Mouse (Mus musculus): ENCODE measurements at regions not wholly inside any gene's neighbourhood (a gene's known extent, or its start where the extent isn't known, plus 50 kb on each side); places are given as distances from the start of the nearest gene placed in this dataset.

DNA sequence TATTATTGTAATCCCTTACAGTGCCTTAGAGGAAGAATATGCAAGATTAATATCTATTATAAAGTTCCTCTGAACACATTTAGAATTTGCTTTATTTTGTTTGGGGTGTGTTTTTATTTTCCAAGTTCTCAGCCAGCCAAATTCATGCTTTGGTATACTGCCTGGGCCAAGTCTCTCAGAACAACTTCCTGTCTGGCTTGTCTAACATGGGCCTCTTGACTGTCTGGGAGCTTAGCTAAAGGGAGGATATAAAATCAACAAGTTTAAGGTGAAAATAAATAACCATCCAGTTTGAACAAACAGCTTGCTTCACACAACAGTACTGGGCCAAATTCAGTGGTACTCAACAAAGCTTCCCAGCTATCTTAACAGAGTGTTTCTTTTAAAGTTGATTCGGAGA is 669.5 kb downstream of the Kcnj2 start:
- no peak for DNase-seq

DNA sequence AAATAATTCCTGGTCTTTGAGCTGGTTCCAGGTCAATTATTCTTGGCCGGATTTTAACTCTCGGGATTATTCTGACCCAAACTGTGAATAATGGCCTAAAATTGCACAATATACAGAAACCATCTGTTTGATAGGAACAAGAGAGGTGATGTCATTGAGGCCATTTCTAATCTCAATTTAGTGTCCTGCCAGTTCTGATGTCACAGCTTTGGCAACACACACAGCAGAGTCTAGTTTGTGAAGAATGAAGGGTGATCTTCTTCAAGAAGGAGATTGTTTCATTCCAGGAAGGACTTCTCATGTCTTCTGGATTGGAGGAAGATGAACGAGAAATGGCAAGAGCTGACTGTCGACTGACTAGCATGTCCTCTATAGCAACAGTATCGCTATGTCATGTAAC is 670.0 kb downstream of the Kcnj2 start:
- DNase-seq = no peak

DNA sequence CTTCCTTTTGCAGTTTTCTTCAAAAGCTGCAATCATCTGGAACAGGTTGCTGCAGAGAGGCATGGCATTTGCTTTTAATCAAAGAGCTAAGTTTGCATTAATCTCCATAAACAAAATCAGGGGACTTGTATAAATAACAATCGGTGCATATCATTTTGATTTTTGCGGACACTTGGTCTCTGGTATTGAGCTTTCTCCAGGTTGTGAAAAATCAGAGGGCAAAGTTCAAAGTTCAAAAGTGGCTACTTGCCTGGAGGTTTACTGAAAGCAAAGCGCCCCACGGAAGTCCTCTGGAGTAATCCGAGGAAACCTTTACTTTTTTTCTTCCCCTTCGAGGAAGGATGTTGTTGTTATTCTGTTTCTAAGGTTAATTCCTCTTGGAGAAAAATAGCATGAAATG is 677.4 kb downstream of the Kcnj2 start:
- no peak for DNase-seq

DNA sequence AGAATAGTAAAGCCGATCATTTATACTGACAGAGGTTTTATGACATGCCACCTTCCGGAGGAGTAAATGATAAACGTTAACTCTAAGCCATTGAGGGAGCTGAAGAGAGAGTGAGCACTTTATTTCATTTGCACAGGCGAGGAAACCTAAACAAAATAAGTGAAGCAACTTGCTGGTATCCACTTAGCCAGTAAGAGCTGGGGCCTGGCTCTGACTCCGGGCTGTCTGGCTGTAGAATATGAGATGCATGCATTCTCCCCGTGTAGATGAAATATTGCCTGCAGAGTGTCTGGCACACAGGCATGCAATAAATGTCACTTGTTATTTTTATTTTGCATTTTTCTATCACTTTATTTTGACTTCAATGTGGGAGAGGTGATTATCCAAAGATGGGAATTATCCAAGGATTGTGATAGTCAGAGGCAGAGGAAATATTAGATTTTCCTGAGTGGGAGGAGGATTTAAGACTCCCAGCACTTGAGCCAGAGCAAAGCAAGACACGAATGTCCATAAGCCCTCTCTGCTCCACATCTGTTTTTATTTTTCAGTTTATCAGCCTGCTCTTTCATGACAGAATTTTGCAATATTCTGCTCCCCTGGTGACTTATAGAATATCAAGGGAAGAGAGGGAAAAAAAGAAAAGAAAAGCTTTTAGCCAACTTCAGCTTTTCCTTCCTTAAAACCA is 681.4 kb downstream of the Kcnj2 start:
- DNase-seq = no peak

DNA sequence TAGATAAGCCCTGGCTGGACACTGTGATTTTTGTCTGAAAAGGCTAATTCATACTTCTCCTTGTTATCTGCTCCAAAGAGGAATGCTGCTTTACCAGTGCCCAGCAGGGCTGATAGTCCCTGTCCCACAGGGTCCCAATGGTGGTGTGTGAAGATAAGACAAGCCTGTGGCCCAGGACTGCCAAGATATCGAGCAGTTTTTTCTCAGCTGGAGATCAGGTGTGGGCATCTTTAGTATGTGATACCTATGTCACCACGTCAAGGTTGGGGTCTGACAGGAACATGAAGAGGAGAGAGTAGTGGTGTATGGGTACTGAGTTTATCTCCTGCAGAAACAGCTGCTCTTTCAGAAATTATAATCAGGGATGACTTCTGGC is 682.0 kb downstream of the Kcnj2 start:
- DNase-seq = no peak

DNA sequence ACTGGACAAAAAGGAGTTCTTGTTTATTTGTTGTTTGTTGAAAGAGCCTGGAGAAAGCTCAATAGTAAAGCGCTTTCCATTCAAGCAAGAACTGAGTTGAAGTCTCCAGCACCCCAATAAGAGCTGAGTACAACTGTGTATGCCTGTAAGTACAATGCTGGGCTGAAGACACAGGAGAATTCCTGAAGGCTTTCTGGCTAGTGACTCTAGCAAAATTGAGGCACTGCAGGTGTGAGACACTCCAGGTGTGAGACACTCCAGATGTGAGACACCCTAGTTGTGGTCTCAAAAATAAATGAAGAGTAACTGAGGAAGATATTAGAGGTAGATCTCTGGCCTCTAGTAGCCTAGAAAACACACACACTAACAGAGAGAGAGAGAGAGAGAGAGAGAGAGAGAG is 682.5 kb downstream of the Kcnj2 start:
- no peak for DNase-seq

DNA sequence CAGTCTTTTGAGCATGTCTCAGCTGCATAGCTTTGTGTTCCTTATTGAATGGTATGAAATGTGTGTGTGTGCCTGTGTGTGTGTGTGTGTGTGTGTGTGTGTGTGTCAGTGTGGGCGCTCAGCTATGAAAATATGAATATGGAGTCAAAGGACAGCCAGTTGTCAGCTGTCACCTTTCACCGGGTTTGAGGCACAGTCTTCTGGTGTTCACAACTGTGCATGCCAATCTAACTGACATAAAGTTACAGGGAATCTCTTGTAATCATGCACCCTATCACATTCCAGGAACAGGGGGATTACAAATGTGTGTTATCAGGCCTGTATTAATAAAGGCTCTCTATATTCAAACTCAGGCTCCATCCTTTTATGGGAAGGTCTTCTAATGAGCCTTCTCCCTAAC is 688.8 kb downstream of the Kcnj2 start:
- no peak for DNase-seq

DNA sequence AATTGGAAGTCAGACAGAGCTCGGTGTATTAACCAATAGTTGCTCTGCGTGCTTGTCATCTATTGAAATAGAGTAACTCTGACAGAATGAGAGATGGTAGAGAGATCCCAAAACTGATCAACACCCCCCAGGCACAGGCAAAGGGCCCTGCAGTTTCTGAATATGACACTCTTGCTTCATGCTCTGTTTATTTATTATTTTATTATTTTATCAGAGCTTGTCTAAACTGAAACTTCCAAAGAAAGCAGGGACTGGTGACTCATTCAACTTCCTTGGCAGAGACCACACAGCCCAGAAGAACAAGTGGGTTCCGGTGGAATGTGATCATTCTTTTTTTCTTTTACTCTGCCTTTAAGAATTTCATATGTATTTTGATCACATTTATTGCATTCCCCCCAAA is 697.1 kb downstream of the Kcnj2 start:
- DNase-seq = no peak

DNA sequence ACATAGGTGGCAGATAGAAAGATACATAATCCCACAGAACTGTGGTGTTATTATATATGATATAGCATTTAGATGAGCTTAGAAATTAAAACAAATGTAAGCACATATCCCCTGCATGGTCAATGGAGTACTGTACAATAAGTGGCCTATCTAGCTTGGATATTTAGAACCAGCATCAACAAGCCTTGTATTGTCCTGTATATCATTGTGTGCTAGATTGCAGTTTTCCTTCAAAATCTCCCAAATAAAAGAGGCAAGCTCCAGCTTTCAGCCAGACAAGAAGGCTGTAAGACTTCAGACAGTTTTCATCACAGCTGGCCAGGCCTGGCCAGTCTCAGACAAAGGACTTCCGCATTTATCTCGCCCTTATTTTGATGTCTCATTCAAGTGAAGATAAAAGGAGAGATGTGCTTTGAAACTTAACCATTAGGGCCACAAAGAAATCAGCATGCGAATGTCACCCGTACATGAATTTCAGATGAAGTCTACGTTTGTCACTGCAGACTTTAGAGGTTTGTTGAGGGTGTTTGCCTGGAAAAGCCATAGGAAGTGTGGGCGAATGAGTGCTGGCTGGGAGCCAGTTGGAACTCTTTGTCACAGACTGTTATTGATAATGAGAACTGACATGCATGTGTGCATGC is 700.5 kb downstream of the Kcnj2 start:
- no peak for DNase-seq

DNA sequence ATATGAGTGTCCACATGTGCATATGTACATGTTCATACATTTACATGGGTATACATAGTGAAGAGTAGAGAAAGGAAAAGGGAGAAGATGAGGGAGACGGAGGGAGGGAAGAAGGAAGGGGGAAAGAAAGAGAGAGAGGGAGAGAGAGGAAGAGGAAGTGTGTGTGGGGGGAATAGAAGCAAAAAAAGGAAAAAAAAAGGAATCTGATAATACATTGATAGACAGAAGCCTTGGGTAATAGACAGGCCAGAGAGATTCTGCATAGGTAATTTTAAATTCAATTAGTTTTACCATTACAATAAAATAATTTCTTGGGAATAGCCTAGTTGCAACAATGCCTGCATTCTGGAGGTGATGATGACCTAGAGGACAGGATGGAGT is 701.0 kb downstream of the Kcnj2 start:
- no peak for DNase-seq

DNA sequence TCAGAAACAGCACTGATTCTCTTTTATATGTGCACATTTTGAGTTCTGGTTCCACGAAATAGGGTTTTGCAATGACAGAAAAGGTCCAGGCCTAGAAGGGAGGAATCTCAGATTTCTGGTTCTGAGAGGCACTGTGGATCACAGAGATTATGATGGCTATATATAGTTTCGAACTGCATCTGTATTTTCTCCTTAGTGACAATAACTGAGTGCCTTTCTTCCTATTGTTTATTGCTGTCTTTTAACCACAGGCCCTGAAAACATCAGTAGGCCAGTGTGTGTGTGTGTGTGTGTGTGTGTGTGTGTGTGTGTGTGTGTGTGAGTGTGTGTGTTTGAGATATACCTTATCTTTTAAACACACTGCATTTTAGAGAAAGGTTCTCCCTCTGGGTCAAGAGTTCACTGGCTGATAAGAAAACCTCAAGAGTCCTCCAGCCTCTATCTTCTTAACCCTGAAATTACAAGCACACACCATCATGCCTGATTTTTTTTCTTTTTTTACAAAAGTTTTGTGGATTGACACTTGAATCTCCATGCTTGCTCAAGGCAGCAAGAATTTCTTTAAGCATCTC is 708.2 kb downstream of the Kcnj2 start:
- DNase-seq = no peak

DNA sequence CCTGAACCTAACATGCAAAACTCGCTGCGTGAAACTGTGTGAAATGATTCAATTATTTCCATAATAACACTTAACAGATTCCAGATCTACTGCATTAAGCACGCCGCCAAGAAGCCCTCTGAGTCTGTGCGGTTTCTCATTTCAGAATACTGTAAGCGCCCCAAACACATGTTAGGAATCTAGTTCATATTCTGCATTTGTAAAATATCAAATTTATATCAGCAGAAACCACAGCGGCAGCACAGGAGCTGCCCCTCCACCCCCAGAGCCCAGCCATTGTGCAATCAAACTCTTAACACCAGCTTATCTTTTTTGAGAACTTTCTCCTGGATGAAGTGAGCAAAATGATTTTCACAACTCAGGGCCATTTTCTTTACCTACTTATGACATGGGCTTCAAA is 715.4 kb downstream of the Kcnj2 start:
- no peak for DNase-seq

DNA sequence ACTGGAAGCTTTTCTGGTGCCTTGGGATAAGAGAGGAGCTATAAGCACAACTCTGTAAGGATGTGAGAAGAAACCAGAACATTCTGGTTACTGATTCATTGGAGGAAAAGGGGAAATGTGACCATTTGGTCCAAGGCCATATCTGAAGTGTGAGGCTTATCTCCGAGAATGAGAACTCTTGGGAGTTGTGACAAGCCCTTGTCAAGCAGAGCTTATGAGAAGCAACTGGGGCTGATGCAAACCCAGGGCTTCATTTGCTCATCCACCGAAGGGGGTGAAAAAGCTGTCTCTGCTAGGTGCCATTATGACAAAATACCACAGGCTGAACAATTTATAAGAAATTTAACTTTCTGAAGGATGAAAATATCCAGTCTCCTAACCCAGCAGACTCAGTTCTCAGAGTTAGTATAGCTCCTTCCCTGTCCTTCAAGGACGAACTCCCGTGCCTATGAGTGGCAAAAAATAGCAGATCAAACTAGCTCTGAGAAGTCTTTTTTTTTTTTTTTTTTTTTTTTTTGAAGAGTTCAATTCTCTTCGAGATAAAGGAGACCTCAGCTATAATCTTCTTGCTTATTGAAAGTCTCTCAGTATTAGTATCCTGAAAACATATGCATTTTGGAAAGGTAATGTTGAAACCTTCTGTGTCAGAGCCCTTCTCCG is 725.4 kb downstream of the Kcnj2 start:
- DNase-seq = no peak

DNA sequence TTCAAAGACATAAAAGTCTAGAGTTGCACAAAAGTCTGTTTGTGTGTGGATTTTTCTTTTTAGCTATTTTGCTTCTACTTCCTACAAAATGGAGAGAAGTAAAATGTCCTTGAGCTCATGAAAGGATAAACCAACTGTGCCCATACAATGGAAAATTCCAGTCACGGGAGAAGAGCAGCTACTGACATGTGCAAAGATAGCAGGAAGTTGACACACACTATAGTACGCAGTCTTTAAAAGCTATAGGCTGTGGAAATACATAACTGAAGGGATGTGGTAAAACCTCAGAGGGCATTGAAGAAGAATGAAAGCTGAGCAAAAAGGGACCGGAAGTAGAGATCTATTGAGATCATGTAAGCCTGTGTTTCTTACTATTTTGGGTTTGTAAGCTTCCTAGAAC is 735.1 kb downstream of the Kcnj2 start:
- DNase-seq = no peak

DNA sequence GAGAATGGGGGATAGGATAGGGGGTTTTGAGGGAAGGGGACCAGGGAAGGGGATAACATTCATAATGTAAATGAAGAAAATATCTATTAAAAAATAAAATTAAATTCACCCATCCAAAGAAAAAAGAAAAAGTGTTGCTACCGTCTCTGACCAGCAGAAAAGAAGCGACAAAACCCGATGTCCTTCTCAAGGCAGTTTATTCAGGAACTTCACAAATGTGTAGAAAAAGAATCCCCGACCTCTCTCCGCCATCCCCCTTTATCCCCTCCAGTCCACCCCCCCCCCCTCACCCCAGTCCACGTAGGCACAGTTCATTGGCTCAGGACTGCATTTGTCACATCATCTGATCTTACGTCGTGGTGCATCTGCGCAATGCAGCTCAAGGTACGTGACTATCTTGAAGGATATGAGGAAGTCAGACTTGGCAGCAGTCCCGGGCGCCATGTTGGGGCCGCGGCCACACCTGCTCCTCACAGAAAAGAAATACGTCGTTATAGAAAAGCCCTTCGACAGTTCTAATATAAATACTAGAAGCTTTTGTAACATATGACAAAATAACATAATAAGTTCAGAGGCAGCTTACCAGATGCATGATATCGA is 750.3 kb downstream of the Kcnj2 start:
- no peak for DNase-seq

DNA sequence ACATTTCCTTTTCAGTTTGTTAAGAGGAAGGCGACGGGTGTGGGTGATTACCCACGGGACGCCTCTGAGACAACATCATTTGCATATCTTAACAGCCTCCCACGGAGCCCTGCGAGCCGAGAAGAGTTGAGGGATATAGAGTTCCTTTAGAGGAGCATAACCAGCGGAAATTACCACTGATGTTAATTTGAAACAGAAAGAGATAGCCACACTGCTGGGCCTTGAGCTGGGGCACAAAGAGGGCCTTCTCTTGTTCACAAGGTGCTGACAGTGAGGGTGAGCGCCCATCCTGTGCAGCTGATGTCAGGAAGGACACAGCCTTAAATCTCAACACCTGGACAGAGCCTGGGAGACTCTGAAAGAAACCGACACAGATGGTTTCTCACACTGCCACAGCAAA is 752.2 kb downstream of the Kcnj2 start:
- no peak for DNase-seq

DNA sequence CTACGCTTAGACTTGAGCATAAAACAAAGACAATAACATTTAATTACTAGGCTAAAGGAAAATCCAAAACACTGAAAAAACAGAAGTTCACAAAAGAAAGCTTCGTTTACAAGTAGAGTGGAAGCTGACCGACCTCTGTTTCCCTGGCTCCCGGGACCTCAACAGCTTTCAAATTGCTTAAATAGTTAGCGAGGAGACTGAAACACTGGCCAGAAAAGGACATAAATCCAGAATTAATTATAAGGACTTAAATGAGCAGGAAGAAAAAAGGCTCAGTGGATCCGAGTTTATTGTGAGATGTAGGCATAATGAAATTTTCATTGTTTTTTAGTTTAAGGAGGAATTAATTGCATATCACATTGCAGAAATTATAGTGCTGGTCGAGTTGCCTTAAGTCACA is 754.4 kb downstream of the Kcnj2 start:
- DNase-seq = no peak

DNA sequence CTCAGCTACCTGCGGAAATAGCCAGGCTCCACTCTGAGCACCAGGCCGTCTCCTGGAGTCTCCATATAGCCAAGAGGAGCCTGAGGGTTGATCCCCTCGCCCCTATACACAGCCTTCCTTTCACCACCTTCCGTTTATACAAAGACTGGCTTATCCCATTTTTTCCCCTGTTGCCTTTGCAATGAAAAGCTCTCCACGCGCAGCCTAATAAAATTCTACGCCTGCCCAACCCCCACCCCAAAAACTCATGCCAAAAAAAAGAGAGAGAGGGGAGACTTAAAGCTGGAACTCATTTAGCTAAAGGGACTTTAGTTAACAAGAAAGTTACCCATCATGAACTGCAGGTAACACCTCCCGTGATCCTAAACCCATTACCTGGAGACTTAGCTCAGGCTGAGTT is 762.5 kb downstream of the Kcnj2 start:
- no peak for DNase-seq

DNA sequence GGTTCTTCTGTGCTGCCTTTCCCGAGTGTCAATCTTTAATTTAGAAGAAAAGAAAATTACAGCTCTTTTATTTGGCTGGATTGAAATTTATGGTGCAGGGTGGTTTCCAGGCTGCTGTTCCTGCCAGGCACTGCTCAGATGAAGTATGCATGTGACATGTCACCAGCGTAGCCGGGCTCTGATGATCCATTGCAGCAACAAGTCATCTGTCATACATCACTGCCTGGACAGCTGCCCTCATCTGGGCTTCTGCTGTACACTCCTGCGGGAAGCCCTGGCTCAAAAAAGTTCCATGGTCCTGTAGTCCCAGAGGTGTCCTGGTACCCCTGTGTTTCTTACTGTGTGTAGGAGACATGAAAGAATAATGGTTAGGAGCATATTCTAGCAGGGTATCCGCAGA is 773.0 kb downstream of the Kcnj2 start:
- DNase-seq = peak; percentile 4

DNA sequence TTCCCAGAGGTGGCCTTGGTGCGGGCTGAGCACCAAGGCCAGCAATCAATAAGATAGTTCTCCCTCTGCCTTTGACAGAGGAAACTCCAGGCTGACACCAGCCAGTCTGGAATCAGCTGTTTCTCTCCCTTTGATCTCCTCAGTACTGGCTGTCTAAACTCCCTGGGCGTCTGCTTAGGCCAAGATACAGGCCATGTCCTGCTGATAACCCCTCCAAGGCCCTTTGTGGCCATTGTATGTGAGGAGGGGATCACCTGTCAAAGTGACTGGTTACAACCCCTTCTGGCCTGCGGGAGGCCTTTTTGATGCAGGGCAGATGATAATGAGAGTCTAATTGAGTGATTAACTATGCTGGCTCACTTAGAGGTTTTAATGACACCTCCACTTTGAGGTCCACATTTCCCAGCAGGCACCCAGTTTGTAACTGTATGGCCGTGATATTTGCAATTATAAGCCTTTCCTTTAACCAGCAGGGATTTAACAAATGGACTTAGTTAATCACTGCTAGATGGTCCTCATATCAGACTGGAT is 777.8 kb downstream of the Kcnj2 start:
- peak; percentile 5 for DNase-seq

DNA sequence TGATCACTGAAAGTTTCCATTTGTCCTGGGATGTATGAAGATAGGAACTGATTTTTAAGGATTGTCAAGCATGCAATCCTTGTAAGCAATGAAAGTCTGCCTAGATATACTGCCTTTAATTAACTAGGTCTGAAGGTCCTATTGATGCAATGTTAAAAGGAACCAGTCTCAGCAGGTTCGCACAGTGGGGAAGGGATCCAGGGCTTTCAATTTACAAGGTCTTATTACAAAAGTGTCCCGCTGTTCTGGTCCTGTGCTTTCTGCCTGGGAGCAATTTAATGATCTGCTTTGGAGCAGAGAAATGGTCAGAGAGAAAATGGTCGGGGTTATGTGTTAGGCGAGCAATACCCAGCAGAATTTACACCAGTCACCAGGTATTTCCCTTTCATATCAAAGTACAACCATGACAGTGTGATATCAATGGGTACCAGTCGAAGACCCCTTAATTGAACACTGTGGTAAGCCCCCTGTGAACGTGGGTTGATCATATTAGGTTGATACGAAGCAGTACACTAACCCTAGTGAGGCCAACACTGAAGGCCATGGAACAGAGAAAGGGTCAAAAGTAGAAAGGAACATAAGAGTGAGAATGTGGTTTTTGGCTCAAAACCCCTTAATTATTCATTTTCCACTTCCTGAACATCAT is 778.5 kb downstream of the Kcnj2 start:
- no peak for DNase-seq

DNA sequence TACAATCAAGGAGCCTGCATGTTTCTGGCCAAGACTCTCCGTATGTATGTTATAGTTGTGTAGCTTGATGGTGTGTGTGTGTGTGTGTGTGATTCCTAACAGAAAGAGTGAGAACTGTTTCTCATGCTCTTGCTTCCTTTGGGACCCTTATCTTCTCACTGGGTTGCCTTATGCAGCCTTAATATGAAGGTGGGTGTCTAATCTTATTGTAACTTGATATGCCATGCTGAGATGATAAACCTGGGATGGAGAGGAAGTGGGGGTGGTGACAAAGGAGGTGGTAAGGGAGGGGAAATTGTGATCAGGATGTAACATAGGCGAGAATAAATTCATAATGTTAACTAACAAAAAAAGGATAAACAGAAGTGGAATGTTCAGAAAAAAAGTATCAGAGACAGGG is 791.3 kb downstream of the Kcnj2 start:
- no peak for DNase-seq

DNA sequence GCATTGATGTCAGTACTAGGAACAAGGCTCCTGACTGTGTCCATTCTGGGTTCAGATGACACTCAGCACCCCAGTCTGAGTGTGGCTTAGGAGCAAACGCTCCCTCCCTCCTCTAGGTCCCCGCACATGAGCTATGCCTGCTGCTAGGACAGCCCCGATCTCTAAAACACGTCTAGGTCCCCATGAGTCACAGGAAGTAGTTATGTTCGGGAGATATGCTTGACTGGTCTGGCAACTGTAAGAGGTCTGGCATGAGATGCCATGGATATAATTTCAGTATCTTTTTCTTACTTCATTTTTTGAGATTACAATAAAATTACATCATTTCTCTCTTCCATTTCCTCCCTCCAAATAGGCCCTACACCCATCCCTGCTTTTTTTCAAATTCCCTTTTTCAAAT is 792.1 kb downstream of the Kcnj2 start:
- no peak for DNase-seq

All from adrenal gland, adult 8-10 months (tissue).